Mouse (Mus musculus) liver, embryonic 15.5 days (tissue): ENCODE results near the gene Slc44a2. TPM values are rescaled to one million over a fixed set of nuclear protein-coding genes. Genes with fewer than 3 reads are reported as not detected.
A peak's percentile ranks its signal among the peaks of the same experiment; 100 is the strongest.

Experiments
- ATAC-seq: fragments of 200-750 bp; cut with Nextera tagmentation; 2 replicates; pipeline ENCODE4 v1.8.0; 2017; ENCODE audit warnings: moderate number of reproducible peaks, mild to moderate bottlenecking, moderate library complexity; ENCODE audit not compliant: insufficient read depth
- H3K27ac ChIP-seq: fragments of 300-500 bp; sonication (generic); replicated peaks from 2 replicates; pipeline ENCODE4 v1.5.1; 2015; ENCODE audit warnings: mild to moderate bottlenecking, inconsistent platforms
- H3K27me3 ChIP-seq: fragments of 300-500 bp; sonication (generic); 2 replicates; pipeline ENCODE4 v1.6.1; 2015; ENCODE audit warnings: mild to moderate bottlenecking, inconsistent platforms
- H3K36me3 ChIP-seq: fragments of 300-500 bp; sonication (generic); replicated peaks from 2 replicates; pipeline ENCODE4 v1.6.1; 2015; ENCODE audit warnings: moderate library complexity, mild to moderate bottlenecking, inconsistent platforms
- H3K4me1 ChIP-seq: fragments of 300-500 bp; sonication (generic); replicated peaks from 2 replicates; pipeline ENCODE4 v1.6.1; 2015; ENCODE audit warnings: inconsistent platforms
- H3K4me2 ChIP-seq: fragments of 300-500 bp; sonication (generic); 2 replicates; pipeline ENCODE4 v1.6.1; 2015; ENCODE audit warnings: moderate library complexity, mild to moderate bottlenecking, inconsistent platforms
- H3K4me3 ChIP-seq: fragments of 300-500 bp; sonication (generic); replicated peaks from 2 replicates; pipeline ENCODE4 v1.5.1; 2015; ENCODE audit warnings: mild to moderate bottlenecking, inconsistent platforms
- H3K9ac ChIP-seq: fragments of 300-500 bp; sonication (generic); 2 replicates; pipeline ENCODE4 v1.6.1; 2015; ENCODE audit warnings: moderate library complexity, mild to moderate bottlenecking, inconsistent platforms
- H3K9me3 ChIP-seq: fragments of 300-500 bp; sonication (generic); replicated peaks from 2 replicates; pipeline ENCODE4 v1.6.1; 2016; ENCODE audit warnings: inconsistent platforms
- WGBS: fragments of 180-500 bp; shearing (Covaris S2); methylation state at CpG from one replicate; pipeline ENCODE4 v1.1.7; 2015; ENCODE audit warnings: mixed read lengths; ENCODE audit not compliant: insufficient replicate concordance; 5-methylcytosine and 5-hydroxymethylcytosine counted together
- polyA plus RNA-seq: library from polyadenylated mRNA; unstranded; fragments of >200 nt; fragmentation: Nextera tagmentation; extraction: Ambion mirVana; gene quantifications from 2 replicates; pipeline ENCODE4 v1.2.1, GENCODE M21; 2015

The Slc44a2 gene
- polyA plus RNA-seq, 1 experiment from 2014 or later = 16.7 TPM

DNA sequence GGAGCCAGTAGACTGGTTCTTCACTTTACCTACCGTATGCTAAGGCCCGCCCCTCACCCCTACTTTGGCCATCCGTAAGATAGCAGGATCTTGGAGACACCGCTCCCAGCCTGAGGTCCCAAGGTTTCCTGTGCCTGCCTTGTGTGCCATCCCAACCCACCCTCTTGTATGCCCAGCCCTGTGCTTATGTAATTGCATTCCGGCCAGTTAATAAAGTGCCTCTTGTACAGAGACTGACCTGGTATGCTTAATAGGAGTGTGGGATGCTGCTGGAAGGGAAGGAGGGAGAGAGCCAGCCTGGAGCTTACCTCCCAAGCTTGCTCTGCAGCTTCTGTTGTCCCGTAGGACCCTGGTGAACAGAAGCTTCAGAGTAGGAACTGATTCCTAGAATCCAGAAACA is 34.3 kb downstream of the Slc44a2 start:
- H3K9ac ChIP-seq = no peak overlapping the region
- H3K36me3 ChIP-seq = no peaks in the 10 kb centered on the region
- ATAC-seq = no peak
- no peak overlapping the region for H3K27ac ChIP-seq
- H3K4me2 ChIP-seq = no peak overlapping the region
- no peaks in the 10 kb centered on the region for H3K9me3 ChIP-seq
- no peak overlapping the region for H3K4me3 ChIP-seq
- peaks cover 16% of the 10 kb centered on the region for H3K4me1 ChIP-seq
- 84% methylated on average over 6 of the region's 6 CpGs for WGBS
- 0 out of 2 replicates have a peak, but pooled peaks cover 3% of the 10 kb centered on the region for H3K27me3 ChIP-seq

DNA sequence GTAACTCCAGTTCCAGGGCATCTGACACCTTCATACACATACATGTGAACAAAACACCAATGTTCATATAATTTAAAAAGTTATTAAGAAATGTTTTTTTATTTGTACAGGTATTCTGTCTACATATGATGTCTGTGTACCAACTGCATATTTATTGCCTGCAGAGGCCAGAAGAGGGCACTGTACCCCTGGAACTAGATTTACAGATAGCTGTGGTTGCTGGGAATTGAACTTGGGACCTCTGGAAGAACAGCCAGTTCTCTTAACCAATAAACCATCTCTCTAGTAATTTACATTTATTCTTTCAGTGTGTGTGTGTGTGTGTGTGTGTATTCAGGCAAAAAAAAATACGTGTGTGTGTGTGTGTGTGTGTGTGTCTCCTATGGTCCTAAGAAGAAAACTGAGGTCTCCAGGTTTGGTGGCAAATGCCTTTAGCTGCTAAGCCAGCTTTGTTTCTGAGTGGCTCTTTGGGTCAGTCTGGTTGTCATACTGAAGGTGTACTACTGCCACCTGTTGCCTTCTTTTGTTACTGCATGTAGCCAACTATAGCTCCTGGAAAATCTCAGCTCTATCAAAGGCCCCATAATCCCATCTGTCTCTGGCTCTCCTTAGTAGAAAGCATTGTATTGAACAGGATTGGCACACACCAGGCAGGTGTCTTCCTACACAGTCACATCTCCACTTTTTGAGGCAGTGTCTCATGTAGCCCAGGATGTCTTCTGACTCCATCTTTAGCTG is 36.7 kb downstream of the Slc44a2 start:
- Histone ChIP-seq H3K36me3 (no peaks in the 10 kb centered on the region), H3K4me3 (no peak overlapping the region), H3K4me2 (no peak overlapping the region), H3K4me1 (peaks cover 14% of the 10 kb centered on the region), H3K27ac (no peak overlapping the region), H3K9ac (no peak overlapping the region), H3K27me3 (peaks cover 17% of the 10 kb centered on the region), H3K9me3 (no peaks in the 10 kb centered on the region)
- 4% methylated on average over 1 of the region's 1 CpGs for WGBS
- ATAC-seq = 0 out of 2 replicates have a peak, but pooled peaks have one; percentile 16

DNA sequence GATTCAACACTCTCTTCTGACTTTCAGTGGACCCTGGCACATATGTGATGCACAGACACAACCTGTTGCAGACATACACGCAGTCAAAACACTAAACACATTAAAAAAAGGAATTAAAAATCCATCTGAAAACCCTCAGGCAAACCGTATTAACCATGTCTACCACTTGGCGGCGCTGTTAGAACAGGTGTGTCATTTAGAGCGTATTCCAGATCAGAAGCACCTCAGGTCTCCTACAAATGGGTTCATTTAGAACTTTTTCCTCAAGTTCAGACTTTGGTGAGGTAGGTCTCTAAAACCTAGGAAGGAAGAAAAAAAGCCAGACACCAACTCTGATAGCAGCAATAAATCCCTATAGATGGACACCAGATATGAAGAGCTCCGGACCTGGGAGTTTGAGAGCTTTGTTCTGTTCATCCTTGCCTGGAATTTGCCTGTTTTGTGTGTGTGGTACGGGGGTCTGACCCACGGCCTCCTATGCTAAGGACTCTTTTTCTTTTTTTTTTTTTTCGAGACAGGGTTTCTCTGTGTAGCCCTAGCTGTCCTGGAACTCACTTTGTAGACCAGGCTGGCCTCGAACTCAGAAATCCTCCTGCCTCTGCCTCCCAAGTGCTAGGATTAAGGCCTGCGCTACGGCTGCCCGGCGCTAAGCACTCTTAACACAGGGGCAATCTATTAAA is 46.2 kb downstream of the Slc44a2 start:
- no peaks in the 10 kb centered on the region for H3K9me3 ChIP-seq
- H3K27me3 ChIP-seq = peaks cover 14% of the 10 kb centered on the region
- peaks cover 38% of the 10 kb centered on the region for H3K4me1 ChIP-seq
- peak overlapping the region; percentile 93 for H3K27ac ChIP-seq
- H3K4me2 ChIP-seq = peak overlapping the region; percentile 91
- H3K36me3 ChIP-seq = peaks cover 3% of the 10 kb centered on the region
- H3K4me3 ChIP-seq = peak overlapping the region; percentile 91
- ATAC-seq = peak; percentile 7
- H3K9ac ChIP-seq = peak overlapping the region; percentile 60
- WGBS = 21% methylated on average over 14 of the region's 14 CpGs

DNA sequence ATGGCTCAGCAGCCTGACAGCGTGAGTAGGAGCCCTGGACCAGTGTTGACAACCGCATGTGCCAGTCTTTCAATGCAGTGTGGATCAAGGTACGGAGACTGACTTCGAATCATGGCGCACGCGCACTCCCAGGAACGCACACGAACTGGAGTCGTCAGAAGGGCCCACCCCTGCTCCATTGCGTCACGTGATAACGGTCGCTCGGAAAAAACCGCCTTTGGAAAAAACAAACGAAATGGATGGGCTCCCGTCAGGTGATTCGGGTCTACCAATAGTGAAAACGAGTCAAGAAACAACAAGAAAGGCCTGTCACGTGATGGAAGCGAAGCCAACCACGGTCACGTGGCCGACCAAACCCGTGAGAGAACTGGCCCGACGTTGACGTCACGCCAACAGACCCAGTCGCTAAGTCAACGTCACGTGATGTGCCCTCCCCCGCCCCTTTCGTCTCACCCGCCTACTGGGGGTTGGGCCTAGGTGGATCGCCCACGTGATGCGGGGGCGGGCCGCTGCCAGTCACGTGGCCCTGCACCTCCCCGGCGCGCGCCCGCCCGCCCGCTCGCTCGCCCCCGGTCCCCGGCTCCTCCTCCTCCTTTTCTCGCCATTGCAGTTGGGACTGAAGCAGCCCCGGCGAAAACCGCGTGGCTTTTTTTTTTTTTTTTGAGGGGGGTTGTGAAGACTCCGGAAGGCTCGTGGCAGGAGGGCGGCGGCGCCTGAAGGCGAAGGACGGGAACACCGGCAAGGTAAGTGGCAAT is 47.0 kb downstream of the Slc44a2 start, which contains the start of gene Ilf3:
Gene Ilf3, plus strand, starts transcription at position 515 of the 755 bp plus-strand sequence.
- peak within 1 kb of the TSS; percentile 93 for H3K27ac ChIP-seq
- H3K27me3 ChIP-seq = peaks cover 8% of the 10 kb centered on the region
- peaks cover 12% of the 10 kb centered on the region for H3K36me3 ChIP-seq
- peak within 1 kb of the TSS; percentile 91 for H3K4me3 ChIP-seq
- H3K9me3 ChIP-seq = no peaks in the 10 kb centered on the region
- ATAC-seq = peak; percentile 88
- H3K9ac ChIP-seq = peak within 1 kb of the TSS; percentile 72
- 1% methylated on average over 66 of the region's 66 CpGs for WGBS
- peaks cover 38% of the 10 kb centered on the region for H3K4me1 ChIP-seq
- H3K4me2 ChIP-seq = peak within 1 kb of the TSS; percentile 91

DNA sequence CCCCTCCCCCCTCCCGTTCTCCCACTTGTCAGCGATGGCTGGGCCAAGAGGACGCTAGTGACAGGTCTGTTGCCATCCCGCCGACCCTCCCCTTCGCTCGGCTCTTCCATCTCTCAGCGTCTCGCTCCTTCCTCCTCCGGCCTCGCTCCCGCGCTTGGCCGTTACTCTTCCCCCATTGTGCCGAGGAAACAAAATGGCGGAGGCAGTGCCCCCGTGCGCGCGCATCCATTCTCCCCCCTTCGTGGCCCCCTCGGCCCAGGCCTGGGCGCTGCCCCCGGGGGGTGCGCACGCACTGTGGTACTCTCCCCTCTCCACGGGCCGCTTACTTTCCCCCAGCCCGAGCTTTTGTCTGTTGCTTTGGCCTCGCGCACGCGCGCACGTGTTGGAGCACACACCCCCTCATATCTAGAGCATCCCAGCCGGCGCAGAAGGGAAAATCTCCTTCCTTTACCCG is 47.7 kb downstream of the Slc44a2 start:
- peaks cover 3% of the 10 kb centered on the region; the same call in 1 of the 2 replicates for H3K27me3 ChIP-seq
- H3K4me1 ChIP-seq = peaks cover 42% of the 10 kb centered on the region
- H3K27ac ChIP-seq = peak overlapping the region; percentile 80
- H3K9ac ChIP-seq = peak overlapping the region; percentile 72
- no peaks in the 10 kb centered on the region for H3K9me3 ChIP-seq
- under 1% methylated on average over 36 of the region's 38 CpGs for WGBS
- peak overlapping the region; percentile 91 for H3K4me3 ChIP-seq
- peak; percentile 27 for ATAC-seq
- peak overlapping the region; percentile 91 for H3K4me2 ChIP-seq
- H3K36me3 ChIP-seq = peaks cover 17% of the 10 kb centered on the region

DNA sequence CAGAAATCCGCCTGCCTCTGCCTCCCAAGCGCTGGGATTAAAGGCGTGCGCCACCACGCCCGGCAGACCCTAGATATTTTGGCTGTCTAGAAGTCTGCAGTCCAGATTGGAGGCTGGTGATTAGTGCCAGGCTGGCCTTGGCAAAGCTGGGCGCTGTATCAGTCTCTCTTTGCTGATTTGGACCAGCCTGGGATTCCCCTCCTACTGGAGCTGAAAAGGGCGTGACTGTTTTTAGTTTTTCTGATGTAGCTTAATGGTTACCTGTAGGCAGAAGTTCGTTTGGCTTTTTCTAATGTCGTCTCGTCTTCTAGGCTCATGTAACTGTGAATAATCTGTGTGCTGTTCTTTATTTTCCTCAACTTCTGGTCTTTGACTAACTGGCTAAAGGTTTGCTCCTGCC is 48.6 kb downstream of the Slc44a2 start:
- ATAC-seq = no peak
- peaks cover 17% of the 10 kb centered on the region for H3K36me3 ChIP-seq
- 0 out of 2 replicates have a peak overlapping the region, but pooled peaks have one; percentile 80 for H3K27ac ChIP-seq
- H3K27me3 ChIP-seq = peaks cover under 1% of the 10 kb centered on the region; the same call in 1 of the 2 replicates
- H3K4me2 ChIP-seq = peak overlapping the region; percentile 91
- WGBS = 47% methylated on average over 11 of the region's 11 CpGs
- no peak overlapping the region; the same call in 1 of the 2 replicates for H3K9ac ChIP-seq
- H3K9me3 ChIP-seq = no peaks in the 10 kb centered on the region
- peak overlapping the region; percentile 91 for H3K4me3 ChIP-seq
- H3K4me1 ChIP-seq = peaks cover 42% of the 10 kb centered on the region

DNA sequence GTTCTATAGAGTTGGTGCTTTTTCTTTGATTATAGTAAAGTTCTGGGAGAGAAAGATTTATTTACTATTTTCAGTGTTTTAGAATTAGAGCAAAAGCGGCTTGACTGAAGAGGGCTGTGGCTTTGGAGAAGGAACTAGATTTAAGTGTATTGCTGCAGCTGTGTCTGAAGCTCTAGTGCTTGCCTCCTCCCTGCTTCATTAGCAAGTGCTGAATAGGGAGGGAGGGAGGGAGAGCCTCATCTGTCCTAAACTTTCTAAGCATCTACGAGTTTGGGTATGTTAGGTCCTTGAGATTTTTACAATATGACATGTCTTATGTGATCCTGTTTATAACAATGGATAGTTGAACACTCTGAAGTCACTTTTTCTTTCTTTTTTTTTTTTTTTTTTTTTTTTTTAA is 50.4 kb downstream of the Slc44a2 start:
- peaks cover 55% of the 10 kb centered on the region for H3K4me1 ChIP-seq
- WGBS = 64% methylated on average over 2 of the region's 2 CpGs

DNA sequence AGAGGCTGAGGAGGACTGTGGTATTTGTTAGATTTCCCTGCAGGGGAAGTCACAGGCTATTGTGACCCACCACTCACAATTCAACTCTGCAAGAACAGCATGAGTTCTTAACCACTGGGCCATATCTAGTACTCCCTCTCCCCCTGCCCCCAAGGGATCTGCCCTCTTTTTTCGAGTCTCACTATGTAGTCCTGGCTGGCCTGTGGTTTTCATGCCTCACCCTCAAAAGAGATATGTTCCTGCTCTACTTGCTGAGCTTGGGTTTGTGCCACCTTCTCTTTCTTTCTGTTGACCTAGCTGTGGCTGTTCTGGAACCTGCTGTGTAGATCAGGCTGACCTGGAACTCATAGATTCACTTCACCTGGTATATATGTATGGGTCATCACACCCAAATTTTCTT is 52.0 kb downstream of the Slc44a2 start:
- Histone ChIP-seq H3K9ac (no peak overlapping the region), H3K4me2 (no peak overlapping the region), H3K36me3 (peaks cover 20% of the 10 kb centered on the region), H3K4me1 (peaks cover 48% of the 10 kb centered on the region), H3K4me3 (no peak overlapping the region), H3K9me3 (no peaks in the 10 kb centered on the region), H3K27ac (no peak overlapping the region), H3K27me3 (no peaks in the 10 kb centered on the region)
- WGBS = 10% methylated on average over 1 of the region's 1 CpGs
- no peak for ATAC-seq

More for the DNA sequence above, 50.4 kb downstream of the Slc44a2 start:
- H3K36me3 ChIP-seq = peaks cover 20% of the 10 kb centered on the region
- no peak overlapping the region for H3K27ac ChIP-seq
- H3K4me3 ChIP-seq = no peak overlapping the region
- H3K4me2 ChIP-seq = no peak overlapping the region
- H3K27me3 ChIP-seq = no peaks in the 10 kb centered on the region
- H3K9me3 ChIP-seq = no peaks in the 10 kb centered on the region
- no peak overlapping the region for H3K9ac ChIP-seq
- no peak for ATAC-seq

DNA sequence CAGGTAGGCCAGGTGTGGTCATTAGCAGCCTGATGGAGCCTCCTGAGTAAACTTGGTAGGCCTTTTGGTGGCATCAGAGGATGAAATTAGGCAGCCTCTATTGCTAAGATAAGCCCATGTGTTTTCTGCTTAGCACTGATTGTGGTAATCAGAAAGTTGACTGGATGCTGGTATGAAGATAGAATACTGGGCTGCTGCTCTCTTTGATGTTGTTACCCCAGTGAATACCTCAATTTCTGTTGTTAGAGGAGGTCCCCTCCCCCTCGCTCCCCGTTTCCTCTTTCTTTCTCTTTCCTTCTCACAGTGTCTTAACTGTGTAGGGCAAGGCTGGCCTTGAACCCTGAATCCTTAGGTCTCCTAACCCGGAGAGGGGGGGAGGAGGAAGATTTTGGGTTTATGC is 58.7 kb downstream of the Slc44a2 start:
- H3K4me1 ChIP-seq = peaks cover 72% of the 10 kb centered on the region
- H3K9ac ChIP-seq = no peak overlapping the region
- no peaks in the 10 kb centered on the region for H3K9me3 ChIP-seq
- H3K36me3 ChIP-seq = peaks cover 19% of the 10 kb centered on the region
- no peak overlapping the region for H3K27ac ChIP-seq
- WGBS = 34% methylated on average over 3 of the region's 3 CpGs
- peak overlapping the region; percentile 16 for H3K4me2 ChIP-seq
- ATAC-seq = peak; percentile 39; the same call in 1 of the 2 replicates
- no peak overlapping the region for H3K4me3 ChIP-seq
- no peaks in the 10 kb centered on the region for H3K27me3 ChIP-seq

DNA sequence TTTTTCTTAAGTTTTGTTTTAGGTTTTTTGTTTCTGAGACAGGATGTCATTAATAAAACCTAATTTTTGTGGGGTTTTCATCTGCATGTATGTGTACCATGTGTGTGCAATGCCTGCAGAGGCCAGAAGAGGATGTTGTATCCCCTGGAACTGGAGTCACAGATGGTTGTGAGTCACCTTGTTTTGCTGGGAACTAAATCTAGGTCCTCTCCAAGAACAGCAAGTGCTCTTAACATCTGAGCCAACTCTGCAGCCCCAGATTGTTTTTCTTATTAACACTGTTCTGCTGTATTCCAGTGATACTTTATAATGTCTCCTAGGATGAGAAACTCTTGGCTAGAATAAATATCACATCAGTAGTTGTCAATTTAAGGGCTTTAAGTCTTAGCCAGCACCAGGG is 60.4 kb downstream of the Slc44a2 start:
- H3K4me2 ChIP-seq = no peak overlapping the region
- H3K27me3 ChIP-seq = no peaks in the 10 kb centered on the region
- H3K9ac ChIP-seq = no peak overlapping the region
- H3K36me3 ChIP-seq = peaks cover 15% of the 10 kb centered on the region
- peaks cover 64% of the 10 kb centered on the region for H3K4me1 ChIP-seq
- no peaks in the 10 kb centered on the region for H3K9me3 ChIP-seq
- ATAC-seq = no peak
- no peak overlapping the region for H3K4me3 ChIP-seq
- H3K27ac ChIP-seq = no peak overlapping the region

DNA sequence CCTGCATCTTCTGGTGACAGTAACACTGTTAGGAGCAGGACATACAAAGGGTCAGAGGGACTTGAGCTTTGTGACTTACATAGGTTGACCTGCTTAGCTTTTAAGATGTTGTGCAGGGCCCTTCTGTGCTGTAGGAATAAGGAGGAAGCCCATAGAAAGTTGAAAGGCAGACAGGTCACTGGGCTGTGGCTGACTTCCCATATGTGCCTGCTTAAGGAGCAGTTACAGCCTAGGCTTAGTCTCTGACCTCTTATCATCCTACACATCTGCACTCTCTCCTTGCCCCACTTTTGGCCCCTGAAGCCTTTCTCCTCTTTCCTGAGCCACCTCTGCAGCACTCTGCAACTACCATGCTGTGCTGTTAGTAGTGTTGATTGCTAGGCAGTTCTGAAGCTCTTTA is 63.5 kb downstream of the Slc44a2 start:
- H3K4me2 ChIP-seq = no peak overlapping the region
- H3K27ac ChIP-seq = no peak overlapping the region; the same call in 1 of the 2 replicates
- no peak overlapping the region for H3K9ac ChIP-seq
- H3K27me3 ChIP-seq = no peaks in the 10 kb centered on the region
- peaks cover 16% of the 10 kb centered on the region for H3K36me3 ChIP-seq
- H3K9me3 ChIP-seq = no peaks in the 10 kb centered on the region
- peaks cover 49% of the 10 kb centered on the region for H3K4me1 ChIP-seq
- ATAC-seq = 0 out of 2 replicates have a peak, but pooled peaks have one; percentile 25
- H3K4me3 ChIP-seq = no peak overlapping the region
